Mouse (Mus musculus) lung, embryonic 14.5 days (tissue): ENCODE measurements around the gene Vav2. TPM values are rescaled to one million over a fixed set of nuclear protein-coding genes. Genes with fewer than 3 reads are reported as not detected.

Experiments
- ATAC-seq: fragments of 200-750 bp; cut with Nextera tagmentation; 2 replicates; pipeline ENCODE4 v1.8.0; 2017; ENCODE audit warnings: mild to moderate bottlenecking, moderate TSS enrichment, moderate library complexity; ENCODE audit not compliant: insufficient read depth
- DNase-seq: peaks from one replicate; pipeline ENCODE4 v3.0.0-alpha.2; 2015
- H3K27ac ChIP-seq: fragments of 300-500 bp; sonication (generic); 2 replicates; pipeline ENCODE4 v1.5.1; 2014; ENCODE audit warnings: low read depth, mild to moderate bottlenecking, moderate library complexity
- H3K27me3 ChIP-seq: fragments of 300-500 bp; sonication (generic); 2 replicates; pipeline ENCODE4 v1.6.1; 2014; ENCODE audit warnings: low read length, control low read depth; ENCODE audit not compliant: insufficient read depth
- H3K36me3 ChIP-seq: fragments of 300-500 bp; sonication (generic); 2 replicates; pipeline ENCODE4 v1.6.1; 2014; ENCODE audit warnings: control low read depth; ENCODE audit not compliant: insufficient read depth
- H3K4me1 ChIP-seq: fragments of 300-500 bp; sonication (generic); 2 replicates; pipeline ENCODE4 v1.6.1; 2014; ENCODE audit warnings: antibody characterized with exemption, control low read depth; ENCODE audit not compliant: insufficient read depth
- H3K4me2 ChIP-seq: fragments of 300-500 bp; sonication (generic); 2 replicates; pipeline ENCODE4 v1.6.1; 2014; ENCODE audit warnings: mild to moderate bottlenecking
- H3K4me3 ChIP-seq: fragments of 300-500 bp; sonication (generic); 2 replicates; pipeline ENCODE4 v1.5.1; 2014; ENCODE audit warnings: low read depth, low read length
- H3K9ac ChIP-seq: fragments of 300-500 bp; sonication (generic); 2 replicates; pipeline ENCODE4 v1.6.1; 2014
- H3K9me3 ChIP-seq: fragments of 300-500 bp; sonication (generic); 2 replicates; pipeline ENCODE4 v1.6.1; 2016; ENCODE audit warnings: low read depth, low read length, control low read depth
- CTCF ChIP-seq: IDR thresholded peaks from 2 replicates; pipeline ENCODE4 v1.5.1; 2016; ENCODE audit warnings: antibody characterized with exemption, low read depth
- WGBS: fragments of 180-500 bp; shearing (Covaris S2); extraction: QIAGEN DNeasy Blood & Tissue Kit; methylation state at CpG from one replicate; pipeline ENCODE4 v1.1.7; 2014; 5-methylcytosine and 5-hydroxymethylcytosine counted together
- polyA plus RNA-seq: library from polyadenylated mRNA; unstranded; fragments of >200 nt; fragmentation: Nextera tagmentation; extraction: Ambion mirVana; gene quantifications from 2 replicates; pipeline ENCODE4 v1.2.1, GENCODE M21; 2014

The Vav2 gene
- polyA plus RNA-seq, 1 experiment from 2014 or later = 8.6 TPM

- Histone ChIP-seq H3K27me3 (no peaks in the 10 kb centered on the region), H3K9ac (no peak overlapping the region), H3K27ac (no peak overlapping the region), H3K9me3 (no peaks in the 10 kb centered on the region), H3K36me3 (peaks cover 35% of the 10 kb centered on the region), H3K4me2 (no peak overlapping the region), H3K4me3 (no peak overlapping the region), H3K4me1 (no peaks in the 10 kb centered on the region)
- ATAC-seq (no peak), DNase-seq (no peak)
- WGBS = 65% methylated on average over 7 of the region's 7 CpGs
- no peak for TF ChIP-seq CTCF
Measured at GRCm38 (mm10) chr2:27284441-27284840, 142.4 kb downstream of the Vav2 start.

GRCm38 (mm10) chr2:27281771-27282170 is 145.1 kb downstream of the Vav2 start:
- H3K27me3 ChIP-seq = no peaks in the 10 kb centered on the region
- TF ChIP-seq CTCF = no peak
- WGBS = 86% methylated on average over 9 of the region's 9 CpGs

DNA sequence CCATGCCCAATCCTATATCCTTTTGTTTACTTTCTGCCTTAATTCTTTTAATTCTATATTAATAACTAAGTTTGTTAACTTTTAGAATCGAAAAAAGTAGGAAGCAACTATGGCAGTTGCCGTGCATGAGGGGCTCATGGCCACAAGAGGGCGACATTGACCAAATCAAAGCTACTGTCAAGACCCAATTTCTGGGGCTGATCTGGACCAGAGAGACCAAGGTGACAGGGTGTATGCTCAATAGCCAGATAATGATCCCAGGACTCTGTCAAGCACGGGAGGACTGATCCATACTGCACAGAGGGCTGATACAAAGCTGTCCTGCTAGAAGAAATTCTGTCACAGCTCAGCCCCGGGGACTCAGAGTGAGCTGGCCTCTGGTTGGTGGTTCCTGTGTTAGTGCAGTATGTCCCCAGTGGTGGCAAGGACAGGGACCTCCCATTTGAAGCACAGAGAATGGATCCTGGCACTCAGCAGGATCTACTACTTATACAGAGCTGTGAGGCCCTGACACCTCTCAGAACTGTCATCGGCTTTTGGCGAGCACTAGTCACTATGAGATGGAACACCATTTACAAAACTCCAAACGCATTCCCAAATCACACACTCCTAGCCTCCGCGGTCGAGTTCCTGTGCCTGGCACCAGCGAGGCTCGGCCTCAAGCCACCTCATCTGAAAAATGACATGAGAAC is 145.8 kb downstream of the Vav2 start:
- Histone ChIP-seq H3K9ac (no peak overlapping the region), H3K9me3 (no peaks in the 10 kb centered on the region), H3K4me1 (no peaks in the 10 kb centered on the region), H3K4me2 (no peak overlapping the region), H3K4me3 (no peak overlapping the region), H3K36me3 (peaks cover 45% of the 10 kb centered on the region), H3K27me3 (no peaks in the 10 kb centered on the region), H3K27ac (no peak overlapping the region)
- DNase-seq (peak; percentile 93), ATAC-seq (peak; percentile 45)
- 67% methylated on average over 13 of the region's 13 CpGs for WGBS
- peak; percentile 87 for TF ChIP-seq CTCF

More at GRCm38 (mm10) chr2:27281771-27282170, 145.1 kb downstream of the Vav2 start:
- no peak overlapping the region for H3K4me2 ChIP-seq
- no peaks in the 10 kb centered on the region for H3K9me3 ChIP-seq
- H3K36me3 ChIP-seq = peaks cover 47% of the 10 kb centered on the region
- no peak overlapping the region for H3K9ac ChIP-seq
- no peak overlapping the region for H3K27ac ChIP-seq
- no peak overlapping the region for H3K4me3 ChIP-seq
- DNase-seq (no peak), ATAC-seq (no peak)
- no peaks in the 10 kb centered on the region for H3K4me1 ChIP-seq

DNA sequence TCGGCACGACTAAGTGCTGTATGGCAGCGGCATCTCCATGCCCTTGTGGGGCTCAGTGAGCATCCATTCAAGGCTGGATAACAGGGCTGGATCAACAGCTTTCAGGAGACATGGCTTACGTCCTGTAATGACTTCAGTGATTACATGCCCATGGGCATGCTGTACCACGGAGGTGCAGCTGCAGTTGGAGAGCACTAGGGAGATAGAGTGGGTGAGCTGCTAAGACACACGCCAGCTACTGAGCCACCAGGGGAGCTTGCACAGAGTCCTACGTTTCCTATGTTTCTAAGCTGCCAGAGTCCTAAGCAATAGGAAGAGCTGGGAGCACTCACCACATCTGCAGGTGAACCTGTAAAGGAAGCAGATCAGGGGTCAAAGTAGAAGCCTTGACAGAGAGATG is 148.0 kb downstream of the Vav2 start:
- DNase-seq = no peak

DNA sequence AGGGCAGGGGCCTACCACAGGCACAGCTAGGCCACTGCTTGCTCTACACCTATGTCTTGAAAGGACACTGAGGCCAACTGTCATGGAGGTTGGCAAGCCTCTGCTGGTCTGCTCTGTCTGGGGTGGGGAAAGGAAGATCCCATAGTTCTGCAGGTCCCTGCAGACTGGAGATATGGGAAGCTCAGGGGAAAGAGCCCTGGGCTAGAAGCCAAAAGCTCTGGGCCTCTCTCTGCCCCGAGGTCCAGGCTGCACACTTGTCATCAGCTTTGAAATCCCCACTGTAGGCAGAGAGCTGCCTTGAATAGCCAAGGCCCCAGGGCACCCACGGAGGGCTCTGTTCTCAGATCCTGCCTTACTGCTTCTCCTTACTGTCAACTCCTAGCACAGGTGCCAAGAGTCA is 158.5 kb downstream of the Vav2 start:
- peaks cover 72% of the 10 kb centered on the region for H3K36me3 ChIP-seq
- H3K27me3 ChIP-seq = no peaks in the 10 kb centered on the region

More for the DNA sequence above, 148.0 kb downstream of the Vav2 start:
- 91% methylated on average over 7 of the region's 7 CpGs for WGBS
- H3K4me1 ChIP-seq = no peaks in the 10 kb centered on the region
- no peak overlapping the region for H3K27ac ChIP-seq
- no peaks in the 10 kb centered on the region for H3K9me3 ChIP-seq
- H3K27me3 ChIP-seq = no peaks in the 10 kb centered on the region
- TF ChIP-seq CTCF = no peak
- no peak for ATAC-seq
- H3K9ac ChIP-seq = no peak overlapping the region
- H3K4me3 ChIP-seq = no peak overlapping the region
- no peak overlapping the region for H3K4me2 ChIP-seq
- H3K36me3 ChIP-seq = peaks cover 56% of the 10 kb centered on the region

DNA sequence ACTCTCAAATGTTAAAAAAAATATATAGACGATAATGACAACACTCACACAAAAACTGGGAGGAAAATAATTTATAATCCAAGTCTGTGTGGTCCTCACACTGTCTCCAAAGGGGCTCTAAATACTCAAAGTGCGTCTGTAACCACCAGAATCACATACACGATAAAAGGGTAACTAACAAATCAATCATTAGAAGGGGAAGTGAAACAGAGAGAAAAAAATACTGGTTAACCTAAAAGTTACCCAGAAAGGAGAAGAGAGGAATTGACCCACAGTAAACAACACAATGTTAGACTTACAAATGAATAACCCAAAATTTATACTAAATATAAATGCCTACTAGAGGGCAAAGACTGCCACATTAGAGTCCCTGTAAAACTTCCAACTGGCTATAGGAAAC is 161.0 kb downstream of the Vav2 start:
- WGBS = 66% methylated on average over 3 of the region's 3 CpGs
- TF ChIP-seq CTCF = no peak
- H3K4me3 ChIP-seq = no peak overlapping the region
- no peak overlapping the region for H3K4me2 ChIP-seq
- H3K4me1 ChIP-seq = no peaks in the 10 kb centered on the region
- no peak for ATAC-seq
- H3K9me3 ChIP-seq = no peaks in the 10 kb centered on the region
- no peak for DNase-seq
- no peak overlapping the region for H3K27ac ChIP-seq
- H3K9ac ChIP-seq = no peak overlapping the region
- H3K27me3 ChIP-seq = no peaks in the 10 kb centered on the region
- peaks cover 75% of the 10 kb centered on the region for H3K36me3 ChIP-seq

More for the DNA sequence above, 158.5 kb downstream of the Vav2 start:
- Histone ChIP-seq H3K4me2 (no peak overlapping the region), H3K27ac (no peak overlapping the region), H3K4me1 (no peaks in the 10 kb centered on the region), H3K4me3 (no peak overlapping the region), H3K9me3 (no peaks in the 10 kb centered on the region), H3K9ac (no peak overlapping the region)
- TF ChIP-seq CTCF = no peak
- WGBS = 73% methylated on average over 2 of the region's 2 CpGs
- ATAC-seq (no peak), DNase-seq (no peak)

DNA sequence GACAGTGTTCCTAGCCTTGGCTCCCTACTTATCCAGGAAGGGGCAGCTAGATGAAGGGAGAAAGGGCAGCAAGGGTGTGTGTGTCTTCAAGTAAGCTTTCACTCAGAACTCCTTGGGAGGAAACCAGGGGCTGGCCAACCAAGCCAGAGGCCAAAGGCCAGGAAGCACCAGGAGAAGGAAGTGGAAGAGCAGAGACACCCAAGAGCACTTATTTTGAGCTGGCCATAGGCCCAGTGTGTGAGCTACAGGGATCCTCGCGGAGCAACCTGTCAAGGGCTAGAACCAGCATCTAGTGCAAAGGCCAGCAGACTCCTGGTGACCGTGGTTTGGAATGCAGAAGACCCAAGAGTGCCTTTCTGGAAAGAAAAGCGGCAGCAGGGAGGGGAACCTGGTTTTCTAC is 163.8 kb downstream of the Vav2 start:
- no peak for DNase-seq
- H3K36me3 ChIP-seq = peaks cover 49% of the 10 kb centered on the region
- 84% methylated on average over 4 of the region's 4 CpGs for WGBS
- no peak for TF ChIP-seq CTCF
- ATAC-seq = no peak
- no peaks in the 10 kb centered on the region for H3K4me1 ChIP-seq
- no peak overlapping the region for H3K27ac ChIP-seq
- H3K4me3 ChIP-seq = no peak overlapping the region
- no peaks in the 10 kb centered on the region for H3K9me3 ChIP-seq
- H3K9ac ChIP-seq = no peak overlapping the region
- H3K4me2 ChIP-seq = no peak overlapping the region
- H3K27me3 ChIP-seq = no peaks in the 10 kb centered on the region

DNA sequence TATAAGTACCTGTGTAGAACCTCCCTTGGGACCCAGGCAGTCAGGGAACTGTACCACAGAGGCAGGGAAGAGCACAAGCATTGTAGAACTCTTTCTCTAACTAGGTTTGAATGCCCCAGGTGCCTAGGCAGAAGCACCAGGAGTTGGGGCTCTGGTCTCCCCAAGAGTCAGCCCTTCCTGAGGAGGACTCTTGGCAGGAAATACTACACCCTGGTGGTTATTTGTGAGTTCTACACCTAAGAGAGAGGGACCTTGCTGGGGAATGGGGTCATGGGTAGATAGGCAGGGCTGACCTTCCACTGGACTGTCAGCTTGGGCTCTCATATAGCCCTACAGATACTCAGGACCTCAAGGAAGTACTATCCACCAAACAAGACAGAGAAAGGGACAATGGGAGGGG is 175.4 kb downstream of the Vav2 start:
- Histone ChIP-seq H3K36me3 (no peaks in the 10 kb centered on the region), H3K27me3 (no peaks in the 10 kb centered on the region), H3K27ac (no peak overlapping the region), H3K9ac (no peak overlapping the region), H3K4me1 (peaks cover 11% of the 10 kb centered on the region), H3K4me2 (no peak overlapping the region), H3K9me3 (no peaks in the 10 kb centered on the region), H3K4me3 (no peak overlapping the region)
- ATAC-seq = no peak
- 0 out of 2 replicates have a peak, but pooled peaks have one; percentile 20 for TF ChIP-seq CTCF
- no peak for DNase-seq
